Mouse (Mus musculus) embryonic fibroblast, embryonic 13.5 days (primary cell): Measurements from ENCODE around the gene Hoxb1.

Experiments used
- CTCF ChIP-seq: IDR thresholded peaks from 2 replicates; pipeline ENCODE4 v1.5.1; 2011; ENCODE audit warnings: mild to moderate bottlenecking, control low read depth, low read length, moderate library complexity, borderline replicate concordance; ENCODE audit not compliant: insufficient read depth
- POLR2A ChIP-seq: IDR thresholded peaks from 2 replicates; pipeline ENCODE4 v1.6.1; 2011; ENCODE audit warnings: low read depth, mild to moderate bottlenecking, control low read depth, low read length, moderate library complexity

DNA sequence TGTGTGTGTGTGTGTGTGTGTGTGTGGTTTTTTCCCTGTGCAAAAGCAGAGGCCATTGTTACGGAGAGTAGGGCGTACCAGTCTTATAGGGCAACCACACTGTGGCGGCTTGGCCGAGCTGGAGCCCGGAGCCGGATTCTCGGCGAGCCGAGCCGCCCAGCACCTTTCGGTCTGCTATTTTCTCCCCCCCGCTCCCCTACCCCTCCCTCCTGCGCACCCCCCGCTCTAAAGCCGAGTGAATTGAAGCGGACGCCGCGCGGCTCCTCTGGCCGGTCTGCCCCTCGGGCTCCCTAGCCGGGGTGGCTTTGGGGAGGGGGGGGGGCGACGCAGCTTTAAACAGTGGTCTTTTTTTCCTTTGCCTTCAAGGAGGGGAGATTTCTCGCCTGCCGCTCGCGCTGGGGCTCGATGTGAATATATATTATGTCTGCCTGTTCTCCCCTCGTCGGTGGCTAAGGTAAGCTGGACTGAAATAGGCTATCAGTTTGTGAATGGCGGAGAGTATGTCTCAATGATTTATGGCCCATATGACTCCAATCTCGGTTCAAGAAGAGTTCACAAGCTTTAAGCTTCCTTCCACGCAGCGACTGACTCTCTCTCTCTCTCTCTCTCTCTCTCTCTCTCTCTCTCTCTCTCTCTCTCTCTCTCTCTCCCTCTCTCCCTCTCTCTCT is 24.7 kb upstream of the Hoxb1 start:
- TF ChIP-seq CTCF, result no peak
- no peak; the same call in 1 of the 2 replicates for TF ChIP-seq POLR2A
